Mouse (Mus musculus) NIH3T3 (cell line): ENCODE measurements around the gene Hist2h2be.
A peak's percentile ranks its signal among the peaks of the same experiment; 100 is the strongest.
"Not testable (repeated sequence)": the region's sequence is repeated elsewhere in the genome, so short reads cannot be mapped to it uniquely, and the experiment has no call there.

Source experiments
- DNase-seq: peaks from one replicate; pipeline ENCODE4 v3.0.0-alpha.2; 2012; ENCODE audit warnings: low read depth

The Hist2h2be gene

DNA sequence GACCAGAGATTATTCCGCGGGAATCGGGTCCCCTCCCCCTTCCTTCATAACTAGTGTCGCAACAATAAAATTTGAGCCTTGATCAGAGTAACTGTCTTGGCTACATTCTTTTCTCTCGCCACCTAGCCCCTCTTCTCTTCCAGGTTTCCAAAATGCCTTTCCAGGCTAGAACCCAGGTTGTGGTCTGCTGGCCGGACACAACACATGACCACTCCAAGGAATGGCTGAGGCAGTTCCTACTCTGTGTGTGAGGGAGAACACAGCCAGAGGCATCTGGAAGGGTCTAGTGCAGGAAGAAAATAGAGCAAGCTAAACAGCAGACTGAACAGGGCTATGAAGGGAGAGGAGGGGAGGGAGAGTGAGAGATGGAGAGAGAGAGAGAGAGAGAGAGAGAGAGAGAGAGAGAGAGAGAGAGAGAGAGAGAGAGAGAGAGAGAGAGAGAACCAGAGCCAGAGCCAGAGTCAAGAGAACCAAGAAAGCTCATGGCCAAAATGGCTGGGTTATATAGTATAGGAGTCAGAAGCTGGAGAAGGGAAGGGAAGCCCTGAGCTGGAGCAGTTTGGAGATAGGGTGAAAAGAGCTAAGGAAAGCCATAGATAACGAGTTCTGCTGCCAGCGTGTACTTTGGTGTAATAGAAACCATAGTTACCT, 22.2 kb upstream of the Hist2h2be start:
- not testable (repeated sequence) for DNase-seq

DNA sequence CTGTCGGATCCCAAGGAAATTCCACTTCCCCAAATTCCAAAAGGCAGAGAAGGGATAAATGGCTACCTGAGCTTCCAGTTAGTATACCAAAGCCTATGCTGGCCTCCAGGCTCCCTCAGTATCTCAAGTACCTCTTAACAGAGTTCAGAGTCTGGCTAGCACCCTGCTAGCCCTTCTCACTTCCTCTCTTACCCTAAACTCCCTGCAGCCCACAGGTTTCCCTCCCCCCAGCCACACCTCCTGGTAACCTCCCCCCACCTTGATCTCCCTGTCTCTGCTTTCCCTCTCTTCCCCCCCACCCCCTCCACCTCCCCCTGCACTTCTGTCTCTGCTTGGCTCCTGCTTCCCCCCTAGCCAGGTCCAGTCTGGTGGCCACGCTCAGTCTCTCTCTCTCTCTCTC, 21.2 kb upstream of the Hist2h2be start:
- DNase-seq: no peak

DNA sequence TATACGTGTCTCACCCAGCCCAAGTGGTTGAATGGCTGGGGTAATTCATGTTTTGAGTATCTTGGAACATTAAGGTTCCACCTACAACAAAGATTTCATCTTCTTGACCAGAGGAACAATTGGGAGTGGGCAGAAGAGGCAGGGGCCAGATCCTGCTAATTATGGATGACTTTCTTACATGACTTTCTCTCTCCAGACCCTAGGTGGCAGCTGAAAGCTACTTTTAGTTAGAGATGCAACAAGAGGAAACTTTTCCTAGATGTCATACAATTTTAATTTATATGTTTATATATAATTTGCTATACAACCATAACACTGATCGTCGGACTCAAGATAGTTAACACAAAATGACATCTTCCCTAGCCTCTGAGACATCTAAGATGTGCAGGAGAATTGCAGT, 13.1 kb upstream of the Hist2h2be start:
- DNase-seq: peak; percentile 63

DNA sequence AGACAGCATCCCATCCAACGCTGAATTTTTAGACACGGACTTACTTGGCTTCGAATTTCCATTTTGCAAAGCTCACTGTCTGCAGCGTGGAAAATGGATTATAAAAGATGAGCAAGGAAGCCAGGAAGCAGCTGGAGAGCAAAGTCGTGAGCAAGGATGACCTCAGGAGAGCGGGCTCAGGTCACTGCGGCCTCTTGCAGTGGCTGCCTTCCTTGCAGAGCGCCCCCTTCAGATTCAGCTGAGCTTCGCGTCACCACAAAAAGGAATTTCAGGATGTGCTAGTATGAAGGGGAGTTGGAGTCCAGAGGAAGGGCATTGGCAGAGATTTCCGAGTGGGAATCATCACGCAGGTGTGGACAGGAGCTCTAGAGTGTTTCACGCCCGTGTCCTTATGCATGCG, 11.7 kb upstream of the Hist2h2be start:
- DNase-seq: peak; percentile 22

DNA sequence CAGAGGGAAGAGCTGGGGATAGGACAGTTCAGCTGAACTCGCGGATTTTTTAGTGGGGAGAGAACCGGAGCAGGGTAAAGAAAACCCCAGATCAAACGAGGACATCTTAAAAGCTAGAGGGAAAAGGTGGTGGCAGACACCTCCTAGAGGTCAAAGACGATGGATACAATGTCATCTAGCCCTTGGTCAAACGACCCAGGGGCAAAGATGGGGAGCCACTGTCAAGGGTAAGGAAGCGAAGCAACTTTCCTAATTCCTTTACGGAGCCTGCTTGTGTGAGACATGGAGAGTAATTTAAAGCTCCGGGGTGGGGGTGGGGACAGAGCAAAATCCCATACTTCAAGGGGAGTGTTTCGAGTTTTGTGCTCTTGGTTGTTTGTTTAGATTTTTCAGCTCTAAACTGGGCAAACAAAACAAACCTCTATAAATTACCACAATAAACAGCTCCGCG, 1.7 kb upstream of the Hist2h2be start:
- no peak for DNase-seq

DNA sequence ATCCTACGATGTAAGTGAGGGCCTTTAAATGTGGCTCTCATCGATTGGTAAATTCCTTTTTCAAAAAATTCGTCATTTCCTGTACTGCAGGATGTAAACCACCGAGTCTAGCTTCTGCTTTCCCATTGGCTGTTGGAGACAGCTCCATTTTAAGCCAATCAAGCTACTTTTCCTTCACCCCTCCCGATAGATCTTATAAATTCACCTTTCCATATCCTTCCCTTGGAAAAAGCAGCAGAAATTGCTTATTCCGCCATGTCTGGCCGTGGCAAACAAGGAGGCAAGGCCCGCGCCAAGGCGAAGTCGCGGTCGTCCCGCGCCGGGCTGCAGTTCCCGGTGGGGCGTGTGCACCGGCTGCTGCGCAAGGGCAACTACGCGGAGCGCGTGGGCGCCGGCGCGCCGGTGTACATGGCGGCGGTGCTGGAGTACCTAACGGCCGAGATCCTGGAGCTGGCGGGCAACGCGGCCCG, 1.2 kb upstream of the Hist2h2be start, which contains the start of the genes Bola1 and Hist2h2ab:
Gene Bola1, minus strand, starts transcription at position 49 of the 470 bp plus-strand sequence.
Gene Hist2h2ab, plus strand, starts transcription at position 205 of the 470 bp plus-strand sequence.
- peak; percentile 86 for DNase-seq

DNA sequence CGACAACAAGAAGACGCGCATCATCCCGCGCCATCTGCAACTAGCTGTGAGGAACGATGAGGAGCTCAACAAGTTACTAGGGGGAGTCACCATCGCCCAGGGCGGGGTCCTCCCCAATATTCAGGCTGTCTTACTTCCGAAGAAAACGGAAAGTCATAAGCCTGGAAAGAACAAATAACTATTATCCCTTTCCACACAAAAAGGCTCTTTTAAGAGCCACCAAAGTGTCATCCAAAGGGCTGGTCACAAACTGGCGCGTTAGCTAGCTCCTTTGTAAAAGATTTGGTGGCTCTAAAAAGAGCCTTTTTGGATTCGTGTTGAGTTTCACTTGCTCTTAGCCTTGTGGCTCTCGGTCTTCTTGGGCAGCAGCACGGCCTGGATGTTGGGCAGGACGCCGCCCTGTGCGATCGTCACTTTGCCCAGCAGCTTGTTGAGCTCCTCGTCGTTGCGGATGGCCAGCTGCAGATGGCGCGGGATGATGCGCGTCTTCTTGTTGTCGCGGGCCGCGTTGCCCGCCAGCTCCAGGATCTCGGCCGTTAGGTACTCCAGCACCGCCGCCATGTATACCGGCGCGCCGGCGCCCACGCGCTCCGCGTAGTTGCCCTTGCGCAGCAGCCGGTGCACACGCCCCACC, 671 bp upstream of the Hist2h2be start:
- DNase-seq: peak; percentile 52

DNA sequence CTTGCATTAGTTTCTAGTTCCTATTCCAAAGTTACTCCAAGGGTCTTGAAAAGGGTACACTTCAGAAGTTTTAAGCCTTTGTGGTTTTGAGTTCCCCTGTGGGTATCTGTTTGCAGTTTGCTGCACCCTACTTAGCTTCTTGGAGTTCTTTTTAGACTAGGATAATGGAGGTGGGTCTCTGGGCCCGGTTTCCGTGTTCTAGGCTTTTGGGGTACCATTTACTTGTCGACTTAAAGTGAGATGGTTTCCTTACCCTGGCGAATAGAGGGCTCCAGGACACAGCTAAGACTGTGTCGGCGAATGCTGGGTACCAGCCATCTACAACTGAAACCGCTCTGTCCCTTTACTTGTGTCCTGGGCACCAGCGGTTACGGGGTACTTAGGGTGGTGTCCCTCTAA, 720 bp downstream of the Hist2h2be start:
- no peak for DNase-seq

DNA sequence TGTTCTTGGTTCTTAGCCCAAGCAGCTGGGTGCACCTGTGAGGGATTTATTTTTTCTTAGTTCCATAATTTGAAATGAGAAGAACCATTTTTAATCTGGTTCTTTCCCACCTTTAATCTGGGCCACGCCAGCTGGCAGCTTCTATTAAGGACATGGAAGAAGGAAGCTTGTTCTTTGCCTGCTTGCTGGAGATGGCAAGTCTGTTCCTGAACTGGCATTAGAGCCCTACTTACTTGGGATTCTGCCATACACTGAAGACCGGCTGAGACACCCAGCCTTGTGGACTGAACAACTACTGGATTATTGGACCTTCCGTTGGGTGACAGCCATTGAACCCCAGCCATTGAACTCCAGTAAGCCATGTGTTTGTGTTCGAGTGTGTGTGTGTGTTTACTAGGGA, 1.9 kb downstream of the Hist2h2be start:
- no peak for DNase-seq

DNA sequence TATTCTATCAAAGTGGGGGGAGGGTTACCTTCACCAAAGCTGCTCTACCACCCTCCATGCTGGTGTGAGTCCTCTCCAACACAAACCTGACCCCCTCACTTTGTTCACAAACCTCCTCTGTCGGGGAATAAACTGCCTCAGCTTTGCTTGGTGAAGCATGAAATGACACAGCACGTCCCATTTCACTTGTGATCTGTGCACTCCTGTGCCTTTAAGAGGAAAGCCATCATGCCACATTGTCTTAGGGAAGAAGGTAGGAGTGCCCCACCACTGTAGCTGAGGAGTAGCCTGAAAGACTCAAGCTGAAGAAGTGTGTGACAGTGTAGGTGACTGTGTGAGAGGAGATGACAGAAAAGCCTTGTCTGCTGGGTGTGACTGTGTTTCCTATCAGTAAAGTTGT, 4.5 kb downstream of the Hist2h2be start:
- DNase-seq: no peak

DNA sequence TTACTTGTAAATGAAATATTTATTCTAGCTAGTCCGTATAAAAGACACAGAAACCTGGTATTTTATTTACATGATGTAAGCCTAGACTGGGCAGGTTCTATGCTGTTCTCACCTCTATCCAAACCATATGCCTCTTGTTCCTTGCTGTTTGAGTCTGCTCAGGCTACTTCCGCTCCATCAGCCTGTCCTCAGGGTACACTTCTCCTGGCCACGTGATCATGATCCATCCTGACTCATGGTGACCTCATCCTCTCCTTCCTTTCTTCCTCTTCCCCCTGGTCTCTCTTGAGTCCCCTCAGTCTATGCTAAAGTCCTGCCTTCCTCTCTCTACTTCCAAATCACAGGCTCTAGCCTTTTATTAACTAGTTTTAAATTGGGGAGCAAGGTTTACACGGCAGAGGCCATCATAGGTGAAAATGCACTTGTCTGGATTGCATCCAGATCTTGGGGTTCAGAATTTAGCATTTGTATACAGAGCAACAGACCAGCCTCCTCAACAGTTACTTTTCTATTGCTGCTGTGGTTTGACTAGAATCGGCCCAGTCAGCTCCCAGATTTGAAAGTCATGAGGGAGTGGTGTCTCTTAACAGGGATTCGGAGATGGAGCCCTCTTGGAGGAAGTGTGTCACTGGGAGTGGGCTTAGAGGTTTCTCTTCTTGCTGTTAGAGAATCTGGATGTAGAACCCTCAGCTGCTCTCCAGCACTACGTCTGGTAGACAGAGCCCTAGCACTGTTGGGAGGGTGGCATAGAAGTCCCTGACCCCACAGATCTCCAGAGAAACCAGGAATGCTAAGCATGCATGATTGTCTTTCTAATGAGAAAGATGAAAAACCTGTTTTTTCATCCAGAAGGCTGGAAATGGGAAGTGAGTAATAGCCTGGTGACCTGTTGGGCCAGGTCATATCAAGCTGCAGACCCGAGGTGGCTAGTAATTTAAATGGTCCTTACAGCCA, 6.1 kb downstream of the Hist2h2be start:
- DNase-seq: peak; percentile 84

DNA sequence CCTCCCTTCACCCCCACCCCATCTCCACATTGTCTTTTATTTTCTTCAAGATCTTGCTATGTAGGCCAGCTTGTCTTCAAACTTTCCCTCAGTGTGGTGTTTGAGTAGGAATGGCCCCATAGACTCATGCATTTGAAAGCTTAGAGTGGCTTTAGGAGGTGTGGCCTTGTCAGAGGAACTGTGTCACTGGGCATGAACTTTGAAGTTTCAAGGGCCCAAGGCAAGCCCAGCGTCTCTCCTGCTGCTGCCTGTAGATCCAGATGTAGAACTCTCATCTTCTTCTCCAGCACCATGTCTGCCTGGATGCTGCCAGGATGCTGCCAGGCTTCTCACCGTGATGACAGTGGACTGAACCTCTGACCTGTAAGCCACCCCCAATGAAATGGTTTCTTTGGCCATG, 7.9 kb downstream of the Hist2h2be start:
- no peak for DNase-seq

DNA sequence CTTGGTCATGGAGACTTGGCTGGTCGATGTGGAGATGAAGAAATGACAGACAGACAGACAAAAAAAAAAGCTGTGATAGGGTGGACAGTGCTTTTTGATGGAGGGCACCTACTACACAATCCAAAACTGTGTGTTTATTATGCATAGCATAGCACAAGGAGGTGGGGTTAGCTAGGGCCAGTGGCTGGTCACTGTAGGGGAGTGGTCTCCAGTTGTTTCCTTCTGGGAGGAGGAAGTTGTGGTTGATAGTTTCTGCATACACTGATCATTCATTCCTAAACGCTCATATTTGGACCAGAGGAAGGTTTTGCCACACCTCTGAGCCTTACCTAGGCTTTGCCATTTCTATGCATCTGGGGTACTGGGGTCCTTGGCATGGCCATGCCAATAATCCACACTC, 9.5 kb downstream of the Hist2h2be start:
- no peak for DNase-seq

DNA sequence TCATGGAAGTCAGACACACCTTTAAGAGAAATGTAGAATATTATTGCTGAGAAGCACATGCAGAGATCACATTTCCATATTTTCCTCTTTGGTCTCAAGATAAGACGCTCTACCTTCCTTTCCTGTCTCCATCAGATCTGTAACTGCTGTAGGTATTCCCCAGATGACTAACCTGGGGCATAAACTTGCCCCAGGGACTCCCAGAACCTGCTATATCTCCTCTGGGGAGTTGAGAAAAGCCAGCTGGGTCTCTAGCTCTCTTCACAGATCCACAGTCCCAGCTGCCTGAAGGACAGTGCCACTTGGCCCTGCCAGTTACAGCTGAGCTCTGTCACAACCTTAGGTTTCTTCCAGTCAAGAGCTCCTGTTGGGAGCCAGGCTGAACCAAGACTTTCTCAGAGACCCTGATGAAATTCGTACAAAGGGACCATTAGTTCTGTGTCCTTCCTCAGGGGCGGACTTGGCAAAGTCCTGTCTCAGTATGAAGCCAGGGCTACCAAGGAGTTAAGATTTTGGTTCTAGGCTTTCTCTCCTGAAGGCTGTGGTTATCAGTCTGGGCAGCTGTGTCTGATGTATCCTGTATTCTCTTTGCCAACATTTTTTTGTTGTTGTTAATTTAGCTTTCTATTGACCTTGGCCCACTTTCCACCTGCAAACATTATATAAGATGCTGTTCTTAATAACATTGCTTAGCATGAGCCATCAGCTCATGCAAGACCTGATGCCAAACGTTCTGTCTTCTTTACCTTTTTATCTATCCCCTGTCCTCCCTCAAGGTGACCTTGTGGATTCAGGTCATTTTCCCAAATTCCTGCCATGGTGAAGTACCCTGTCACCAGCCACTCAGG, 10.2 kb downstream of the Hist2h2be start:
- DNase-seq: no peak

DNA sequence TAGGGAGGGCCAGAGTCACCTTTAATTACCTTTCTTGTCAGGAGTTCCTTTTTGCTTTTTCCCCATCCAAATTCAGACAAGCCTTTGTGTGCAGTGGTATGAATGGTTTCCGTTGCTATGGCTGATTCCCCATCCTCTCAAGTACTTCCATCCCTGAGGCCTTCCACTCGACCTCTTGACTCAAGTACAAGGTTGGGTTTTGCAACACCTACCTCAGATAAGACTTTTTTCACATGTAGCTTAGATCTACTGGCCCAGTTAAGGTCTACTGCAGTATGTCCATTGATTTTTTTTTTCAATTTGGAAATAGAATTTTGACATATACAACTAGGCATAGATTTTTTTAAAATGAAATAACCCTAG, 10.8 kb downstream of the Hist2h2be start:
- no peak for DNase-seq

DNA sequence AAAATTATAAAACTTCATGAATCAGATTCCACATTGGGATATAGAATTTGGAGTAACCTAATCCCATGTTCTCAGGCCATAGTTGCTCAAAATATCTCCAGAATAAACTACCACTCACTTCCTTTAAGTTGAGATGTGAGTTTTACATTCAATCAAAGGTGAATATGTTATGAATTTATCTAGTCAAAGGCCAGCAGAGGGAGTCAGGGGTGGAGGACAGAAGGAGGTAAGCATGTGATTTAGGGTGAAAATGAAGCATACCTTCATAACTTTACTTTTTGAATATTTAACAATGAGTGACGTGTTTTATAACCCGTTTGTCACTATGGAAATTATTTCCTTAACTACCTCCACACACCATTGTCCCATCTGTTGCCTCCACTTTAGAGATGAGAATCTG, 14.0 kb downstream of the Hist2h2be start:
- DNase-seq: no peak

DNA sequence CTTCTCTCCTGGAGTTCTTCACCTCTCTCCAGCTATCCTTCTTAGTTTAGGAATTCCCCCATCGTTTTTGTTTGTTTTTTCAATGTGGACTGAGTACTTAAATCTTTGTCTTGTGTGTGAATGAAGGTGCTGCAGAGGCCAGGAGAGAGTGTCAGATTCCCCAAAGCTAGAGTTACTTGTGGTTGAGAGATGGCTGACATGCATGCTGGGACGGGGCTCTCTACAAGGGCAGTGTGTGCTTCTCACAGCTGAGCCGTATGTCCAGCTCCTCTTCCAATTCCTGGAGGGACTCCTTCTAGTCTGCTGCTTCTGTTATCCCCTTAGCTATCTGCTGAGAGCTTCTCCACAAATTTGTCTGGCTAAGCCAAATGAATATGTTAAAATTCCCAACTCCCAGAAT, 14.9 kb downstream of the Hist2h2be start:
- DNase-seq: no peak

DNA sequence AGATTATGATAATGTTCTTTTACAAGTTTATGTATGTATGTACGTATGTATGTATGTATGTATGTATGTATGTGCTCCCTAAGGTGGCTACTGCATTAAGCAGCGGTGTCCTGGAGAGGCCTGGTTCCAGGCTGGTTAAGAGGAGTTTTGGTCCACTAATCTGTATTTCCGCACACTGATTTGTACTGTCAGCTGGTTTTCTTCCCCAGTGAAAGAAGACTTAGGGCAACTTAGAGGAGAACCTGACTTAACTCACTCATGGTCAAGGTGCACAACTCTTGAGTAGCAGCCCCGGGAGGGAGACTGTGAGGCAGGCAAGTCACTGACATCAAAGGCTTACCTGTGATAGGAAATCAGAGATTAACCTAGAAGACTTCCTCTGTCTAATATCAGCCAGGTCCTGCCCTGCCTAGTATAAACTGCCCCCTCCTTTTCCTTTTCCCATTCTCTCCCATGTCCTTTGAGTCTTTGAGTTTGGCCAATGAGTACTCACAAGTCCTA, 16.0 kb downstream of the Hist2h2be start:
- DNase-seq: no peak

DNA sequence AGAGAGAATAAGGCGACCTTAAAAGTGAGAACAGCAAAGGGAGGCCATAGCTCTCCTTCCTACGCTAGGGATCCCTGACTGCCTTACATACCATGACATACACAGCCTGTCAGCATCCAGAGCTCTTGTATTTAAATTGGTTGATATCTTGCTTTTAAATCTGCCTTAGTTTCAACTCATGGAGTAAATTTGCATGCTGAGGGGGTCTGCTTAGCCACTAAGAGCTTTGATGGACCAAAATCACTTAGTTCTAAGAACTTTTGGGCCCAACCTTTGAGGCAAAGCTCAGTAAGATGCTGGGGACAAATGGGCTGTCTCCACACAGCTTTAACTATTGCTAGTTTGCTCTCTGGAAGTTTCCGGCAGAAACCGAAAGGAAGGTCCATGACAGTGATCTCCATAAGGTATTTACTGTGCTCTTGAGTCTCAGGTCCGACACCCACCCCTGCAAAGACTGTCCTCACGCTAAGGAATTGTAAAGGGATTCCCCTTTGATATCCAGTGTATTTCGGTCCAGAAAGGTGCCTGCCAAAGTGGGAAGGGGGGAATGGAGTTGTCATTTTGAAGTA, 16.5 kb downstream of the Hist2h2be start:
- peak; percentile 38 for DNase-seq

DNA sequence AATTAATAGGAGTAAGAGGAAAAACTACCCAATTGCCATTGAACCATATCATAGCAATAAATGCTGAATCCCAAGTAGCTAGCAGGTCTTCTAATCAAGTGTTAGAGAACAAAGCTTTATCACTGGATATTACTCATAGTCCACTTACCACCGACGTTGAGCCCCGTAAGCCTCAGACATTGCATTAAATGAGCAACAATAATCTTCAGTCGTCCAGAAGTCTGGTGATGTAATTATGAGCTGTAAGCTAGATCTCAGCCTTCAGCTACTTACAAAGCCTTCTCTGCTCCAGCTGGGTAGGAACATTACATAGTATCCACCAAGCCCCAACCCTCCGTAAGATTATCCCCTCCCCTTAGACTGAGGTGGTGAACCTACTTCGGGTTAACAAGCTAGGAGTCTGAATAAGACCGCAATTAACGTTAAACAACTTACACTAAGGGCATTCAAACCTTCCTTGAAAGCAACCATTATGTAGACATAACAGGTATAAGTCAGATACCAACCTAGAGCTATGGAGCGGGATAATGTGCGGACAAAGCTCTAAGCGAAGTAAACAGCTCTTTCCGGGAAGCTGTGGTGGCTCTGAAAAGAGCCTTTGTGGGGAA, 17.1 kb downstream of the Hist2h2be start:
- DNase-seq: peak; percentile 57
